Mouse (Mus musculus) spleen, postnatal 10 days (tissue): ENCODE data around the gene Olfr548-ps1.

Experiments used
- DNase-seq, 2 experiments: peaks; one replicate each; pipeline ENCODE4 v3.0.0; 2021 to 2022; ENCODE audit warnings: low spot score in 2 of 2

Gene Olfr548-ps1

DNA sequence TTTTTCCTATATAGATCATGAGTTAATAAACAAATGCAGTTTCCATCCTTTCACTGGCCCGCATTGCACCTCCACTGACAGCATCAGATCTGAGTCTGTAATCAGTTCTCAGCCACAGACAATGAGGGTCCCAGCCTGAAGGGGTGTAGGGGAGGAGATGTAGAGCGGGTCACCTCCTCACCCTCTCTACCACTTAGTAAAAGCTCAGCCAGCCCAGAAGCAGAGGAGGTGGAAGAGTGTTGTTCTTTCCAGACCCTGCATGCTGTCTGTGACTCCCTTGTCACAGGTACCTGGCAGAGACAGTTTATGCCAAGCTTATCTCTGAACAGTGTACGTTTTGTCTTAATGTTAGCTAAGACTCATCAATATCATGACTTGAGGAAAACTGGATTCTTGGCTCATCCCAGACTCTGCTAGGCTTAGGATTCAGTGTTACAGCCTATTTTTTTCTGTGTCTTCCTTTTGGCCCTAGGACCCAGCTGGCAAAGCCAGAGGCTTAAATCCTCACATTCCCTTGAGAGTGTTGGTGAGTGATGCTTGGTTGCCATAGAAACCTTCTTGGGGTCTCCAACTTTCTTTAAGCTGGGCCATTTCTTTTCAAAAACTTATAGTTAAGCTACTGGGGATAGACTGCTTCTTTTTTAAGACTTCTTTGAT, 32.6 kb downstream of the Olfr548-ps1 start:
- DNase-seq: no peak

DNA sequence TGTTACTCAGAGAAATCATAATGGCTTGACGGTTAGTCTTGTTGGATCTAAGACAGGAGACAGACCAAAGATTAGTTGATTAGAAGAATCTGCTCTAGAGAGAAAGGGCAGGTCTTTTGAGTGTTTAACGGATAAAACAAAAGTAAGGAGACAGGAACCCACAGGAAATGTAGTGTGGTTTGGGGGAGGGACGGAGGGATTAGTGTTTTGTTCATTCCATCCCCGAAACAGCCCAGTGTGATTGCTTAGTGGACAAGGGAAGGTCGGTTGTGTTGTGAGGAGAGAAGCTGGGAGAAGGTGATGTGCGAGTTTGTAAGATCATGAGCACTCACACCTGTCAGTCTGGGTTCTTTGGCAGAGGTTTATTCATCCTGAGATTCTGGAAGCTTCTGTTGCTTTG, 35.3 kb downstream of the Olfr548-ps1 start:
- DNase-seq: no peak

GRCm38 (mm10) chr7:102591786-102592185, 51.1 kb downstream of the Olfr548-ps1 start, which contains the start of gene Olfr551:
TSS of gene Olfr551 (minus strand) at chr7:102591886.
- no peak for DNase-seq
